Mouse (Mus musculus): ENCODE results near the gene Espn. TPM values are rescaled to one million over a fixed set of nuclear protein-coding genes. Genes with fewer than 3 reads are reported as not detected.

Espn gene
- total and polyA plus RNA-seq, 3 experiments = 5.0 to 19.6 TPM; not detected in 1

GRCm38 (mm10) chr4:152178344-152178864 is 26.2 kb upstream of the Espn start:
- DNase-seq (ENCODE audit: low read depth, low spot score) = peak; percentile 59
- H3K36me3 ChIP-seq (ENCODE audit: control insufficient read depth in 1 of 2, insufficient read depth in 2 of 2, low read length in 2 of 2) = peaks cover 3 to 22% of the 10 kb centered on the region in 2 experiments; a peak in 3 of 4 replicates
- peaks cover 6 to 31% of the 10 kb centered on the region in 2 experiments for H3K4me1 ChIP-seq (ENCODE audit: control insufficient read depth in 1 of 2, insufficient read depth in 2 of 2, low read length in 2 of 2)
- H3K79me2 ChIP-seq (ENCODE audit: control insufficient read depth, insufficient read depth, low read length, poor library complexity) = peaks cover 48% of the 10 kb centered on the region
- peak overlapping the region; percentile 71 for H3K9ac ChIP-seq (ENCODE audit: control insufficient read depth, low read depth, low read length, poor library complexity, severe bottlenecking)
- H3K9me3 ChIP-seq (replicated peaks; ENCODE audit: insufficient read depth, low read length) = no peaks in the 10 kb centered on the region
- H3K27ac ChIP-seq (ENCODE audit: control insufficient read depth, low read depth, low read length) = peak overlapping the region; percentile 14; the same call in 1 of the 2 replicates
- H3K4me3 ChIP-seq (ENCODE audit: control insufficient read depth in 1 of 2, insufficient read depth in 1 of 2, low read depth in 2 of 2, low read length in 2 of 2) = peak overlapping the region; percentile 71 to 85
- TF ChIP-seq POLR2A (IDR thresholded peaks at IDR 0.05; ENCODE audit: control insufficient read depth in 1 of 2, insufficient read depth in 1 of 2, low read depth in 1 of 2, low read length in 2 of 2, poor library complexity in 1 of 2) (no peak), E2F4 (IDR thresholded peaks at IDR 0.05; ENCODE audit: borderline replicate concordance, low read depth, low read length) (no peak), SMC3 (IDR thresholded peaks at IDR 0.05; ENCODE audit: low read depth, low read length) (no peak), ZKSCAN1 (IDR thresholded peaks at IDR 0.05; ENCODE audit: low read depth, low read length) (no peak), UBTF (IDR thresholded peaks at IDR 0.05; ENCODE audit: borderline replicate concordance, insufficient read depth, low read depth, low read length) (no peak), JUND (IDR thresholded peaks at IDR 0.05; ENCODE audit: low read depth, low read length) (no peak), ZC3H11A (IDR thresholded peaks at IDR 0.05; ENCODE audit: low read depth, low read length) (no peak), NRF1 (IDR thresholded peaks at IDR 0.05; ENCODE audit: insufficient read depth, low read depth, low read length, poor library complexity, severe bottlenecking) (no peak), EP300 (IDR thresholded peaks at IDR 0.05; ENCODE audit: low read depth in 1 of 2, low read length in 2 of 2) (no peak), KAT2A (conservative IDR thresholded peaks at IDR 0.05; ENCODE audit: low read depth, low read length) (no peak), MYC (IDR thresholded peaks at IDR 0.05; ENCODE audit: low read depth, low read length) (no peak), GABPA (IDR thresholded peaks at IDR 0.05; ENCODE audit: low read depth, low read length) (no peak), POLR2AphosphoS5 (IDR thresholded peaks at IDR 0.05; ENCODE audit: borderline replicate concordance, low read depth, low read length) (no peak), BHLHE40 (IDR thresholded peaks at IDR 0.05; ENCODE audit: borderline replicate concordance, low read depth, low read length) (no peak), MAX (IDR thresholded peaks at IDR 0.05; ENCODE audit: low read length) (no peak), POLR2AphosphoS2 (IDR thresholded peaks at IDR 0.05; ENCODE audit: low read length) (no peak), MYB (IDR thresholded peaks at IDR 0.05; ENCODE audit: low read depth, low read length) (no peak)
- H3K27me3 ChIP-seq (ENCODE audit: control insufficient read depth in 1 of 2, insufficient read depth in 2 of 2, low read length in 2 of 2) = no peaks in the 10 kb centered on the region

GRCm38 (mm10) chr4:152177537-152178343 is 25.6 kb upstream of the Espn start, which contains the start of gene Acot7:
Gene Acot7 (plus strand): TSS chr4:152178134.
- Histone ChIP-seq H3K36me3 (ENCODE audit: control insufficient read depth in 1 of 2, insufficient read depth in 2 of 2, low read length in 2 of 2) (peaks cover 1 to 22% of the 10 kb centered on the region in 2 experiments; a peak in 3 of 4 replicates), H3K9ac (ENCODE audit: control insufficient read depth, low read depth, low read length, poor library complexity, severe bottlenecking) (peak within 1 kb of the TSS; percentile 93), H3K4me3 (ENCODE audit: control insufficient read depth in 1 of 2, insufficient read depth in 1 of 2, low read depth in 2 of 2, low read length in 2 of 2) (peak within 1 kb of the TSS; percentile 72 to 85), H3K27ac (ENCODE audit: control insufficient read depth, low read depth, low read length) (peak within 1 kb of the TSS; percentile 78), H3K79me2 (ENCODE audit: control insufficient read depth, insufficient read depth, low read length, poor library complexity) (peaks cover 48% of the 10 kb centered on the region), H3K4me1 (ENCODE audit: control insufficient read depth in 1 of 2, insufficient read depth in 2 of 2, low read length in 2 of 2) (peaks cover 6 to 31% of the 10 kb centered on the region in 2 experiments), H3K9me3 (replicated peaks; ENCODE audit: insufficient read depth, low read length) (no peaks in the 10 kb centered on the region), H3K27me3 (ENCODE audit: control insufficient read depth in 1 of 2, insufficient read depth in 2 of 2, low read length in 2 of 2) (no peaks in the 10 kb centered on the region)
- DNase-seq (ENCODE audit: low read depth, low spot score) = peak; percentile 94
- TF ChIP-seq MYC (IDR thresholded peaks at IDR 0.05; ENCODE audit: low read depth, low read length) (0 out of 2 replicates have a peak, but pooled peaks have one; percentile 58), EP300 (IDR thresholded peaks at IDR 0.05; ENCODE audit: low read depth in 1 of 2, low read length in 2 of 2) (peak in 1 of 2 experiments; percentile 7; a peak in 2 of 4 replicates), HCFC1 (IDR thresholded peaks at IDR 0.05; ENCODE audit: low read depth, low read length) (peak; percentile 57), USF2 (IDR thresholded peaks at IDR 0.05; ENCODE audit: borderline replicate concordance in 1 of 2, insufficient read depth in 1 of 2, low read depth in 1 of 2, low read length in 2 of 2) (no peak), CHD2 (IDR thresholded peaks at IDR 0.05; ENCODE audit: low read length) (no peak), UBTF (IDR thresholded peaks at IDR 0.05; ENCODE audit: borderline replicate concordance, insufficient read depth, low read depth, low read length) (no peak), NELFE (IDR thresholded peaks at IDR 0.05; ENCODE audit: low read depth, low read length) (peak; percentile 91), ETS1 (IDR thresholded peaks at IDR 0.05; ENCODE audit: low read depth, low read length) (0 out of 2 replicates have a peak, but pooled peaks have one; percentile 9), MAZ (IDR thresholded peaks at IDR 0.05; ENCODE audit: low read depth, low read length) (no peak; the same call in 1 of the 2 replicates), POLR2AphosphoS2 (IDR thresholded peaks at IDR 0.05; ENCODE audit: low read length) (no peak), MYB (IDR thresholded peaks at IDR 0.05; ENCODE audit: low read depth, low read length) (peak; percentile 36; the same call in 1 of the 2 replicates), TCF12 (IDR thresholded peaks at IDR 0.05; ENCODE audit: low read depth, low read length) (peak; percentile 57; the same call in 1 of the 2 replicates), TBP (IDR thresholded peaks at IDR 0.05; ENCODE audit: low read depth, low read length) (peak; percentile 66), POLR2A (IDR thresholded peaks at IDR 0.05; ENCODE audit: control insufficient read depth in 1 of 2, insufficient read depth in 1 of 2, low read depth in 1 of 2, low read length in 2 of 2, poor library complexity in 1 of 2) (peak; percentile 81 to 97), MXI1 (IDR thresholded peaks at IDR 0.05; ENCODE audit: low read depth, low read length) (peak; percentile 57; the same call in 1 of the 2 replicates), SIN3A (IDR thresholded peaks at IDR 0.05; ENCODE audit: low read length) (no peak), NRF1 (IDR thresholded peaks at IDR 0.05; ENCODE audit: insufficient read depth, low read depth, low read length, poor library complexity, severe bottlenecking) (peak; percentile 64)

Data from MEL (cell line).